Mouse (Mus musculus) embryonic facial prominence, embryonic 11.5 days (tissue): ENCODE measurements around the gene Gm28510. TPM values are rescaled to one million over a fixed set of nuclear protein-coding genes. Genes with fewer than 3 reads are reported as not detected.
"Not testable (repeated sequence)": the region's sequence is repeated elsewhere in the genome, so short reads cannot be mapped to it uniquely, and the experiment has no call there.

Experiments
- ATAC-seq: fragments of 200-750 bp; cut with Nextera tagmentation; replicated peaks from 2 replicates; pipeline ENCODE4 v1.8.0; 2017; ENCODE audit warnings: low read depth; ENCODE audit not compliant: insufficient number of reproducible peaks, low FRiP score, low TSS enrichment
- DNase-seq: peaks from one replicate; pipeline ENCODE4 v3.0.0-alpha.2; 2015; ENCODE audit warnings: low spot score
- H3K27ac ChIP-seq: fragments of 300-500 bp; sonication (generic); replicated peaks from 2 replicates; pipeline ENCODE4 v1.5.1; 2014; ENCODE audit warnings: mild to moderate bottlenecking, low read depth, low read length, control low read depth
- H3K27me3 ChIP-seq: fragments of 300-500 bp; sonication (generic); 2 replicates; pipeline ENCODE4 v1.6.1; 2014; ENCODE audit warnings: mild to moderate bottlenecking, low read length, moderate library complexity, mixed read lengths; ENCODE audit not compliant: control insufficient read depth, insufficient read depth
- H3K36me3 ChIP-seq: fragments of 300-500 bp; sonication (generic); replicated peaks from 2 replicates; pipeline ENCODE4 v1.6.1; 2014; ENCODE audit warnings: low read depth, mild to moderate bottlenecking, low read length, moderate library complexity, mixed read lengths; ENCODE audit not compliant: control insufficient read depth, insufficient read depth
- H3K4me1 ChIP-seq: fragments of 300-500 bp; sonication (generic); 2 replicates; pipeline ENCODE4 v1.6.1; 2014; ENCODE audit warnings: low read length, mixed read lengths; ENCODE audit not compliant: control insufficient read depth, insufficient read depth
- H3K4me2 ChIP-seq: fragments of 300-500 bp; sonication (generic); 2 replicates; pipeline ENCODE4 v1.6.1; 2014; ENCODE audit warnings: low read depth, mild to moderate bottlenecking, control low read depth, low read length, moderate library complexity
- H3K4me3 ChIP-seq: fragments of 300-500 bp; sonication (generic); 2 replicates; pipeline ENCODE4 v1.5.1; 2014; ENCODE audit warnings: low read depth, low read length, control low read depth
- H3K9ac ChIP-seq: fragments of 300-500 bp; sonication (generic); replicated peaks from 2 replicates; pipeline ENCODE4 v1.6.1; 2014; ENCODE audit warnings: mild to moderate bottlenecking, control low read depth, low read length
- H3K9me3 ChIP-seq: fragments of 300-500 bp; sonication (generic); replicated peaks from 2 replicates; pipeline ENCODE4 v1.6.1; 2016; ENCODE audit warnings: mild to moderate bottlenecking, low read length, inconsistent platforms, mixed read lengths; ENCODE audit not compliant: control insufficient read depth
- WGBS: fragments of 180-500 bp; shearing (Covaris S2); extraction: QIAGEN DNeasy Blood & Tissue Kit; methylation state at CpG from one replicate; pipeline ENCODE4 v1.1.7; 2014; 5-methylcytosine and 5-hydroxymethylcytosine counted together
- polyA plus RNA-seq: library from polyadenylated mRNA; unstranded; fragments of >200 nt; fragmentation: Nextera tagmentation; extraction: Ambion mirVana; gene quantifications from 2 replicates; pipeline ENCODE4 v1.2.1, GENCODE M21; 2014

Gene Gm28510
- not detected in 2 replicates for polyA plus RNA-seq

DNA sequence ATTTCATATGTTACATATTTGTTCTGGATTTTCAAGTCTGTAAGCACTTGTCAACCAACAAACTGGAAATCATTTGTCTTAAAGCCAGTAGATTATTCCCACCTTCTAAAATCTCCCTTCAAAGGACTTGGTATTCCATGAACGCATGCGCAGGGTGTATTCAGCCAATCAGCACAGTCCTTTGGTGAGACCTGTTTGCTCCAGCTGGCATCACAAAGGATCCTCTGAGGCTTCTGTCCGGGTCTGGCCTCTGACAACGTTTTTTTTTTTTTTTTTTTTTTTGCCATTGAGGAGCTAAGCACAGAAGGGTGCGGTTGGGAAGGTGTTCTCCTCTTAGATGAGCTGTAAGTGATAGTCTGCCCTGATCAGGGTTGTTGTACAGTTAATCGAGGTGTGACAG is at the start of gene Gm28510:
Gm28510 (plus strand) TSS at position 301 of the 400 bp plus-strand sequence.
- H3K9me3 ChIP-seq, H3K4me3 ChIP-seq, H3K4me1 ChIP-seq, H3K27me3 ChIP-seq, ATAC-seq, H3K9ac ChIP-seq, DNase-seq, H3K4me2 ChIP-seq, H3K27ac ChIP-seq, H3K36me3 ChIP-seq: not testable (repeated sequence)
- no CpG with 5 or more reads among the region's 6 CpGs for WGBS

Other genes starting within 250 kb of the Gm28510 start
- gene Gm20834, start 88.1 kb upstream of the Gm28510 start, polyA plus RNA-seq: not detected in 2 replicates
- gene Gm20737, start 123.3 kb downstream of the Gm28510 start, polyA plus RNA-seq: not detected in 2 replicates
- not detected in 2 replicates for gene Gm21775, start 140.7 kb downstream of the Gm28510 start, polyA plus RNA-seq
- not detected in 2 replicates for gene Gm21900, start 203.6 kb downstream of the Gm28510 start, polyA plus RNA-seq